Mouse (Mus musculus): ENCODE measurements around the gene Dbil5. TPM values are rescaled to one million over a fixed set of nuclear protein-coding genes. Genes with fewer than 3 reads are reported as not detected.

The Dbil5 gene
- polyA plus RNA-seq (2014; fragmentation: Nextera tagmentation; extraction: Ambion mirVana): 0.46 TPM in 1 of 2 replicates, not detected in the other

DNA sequence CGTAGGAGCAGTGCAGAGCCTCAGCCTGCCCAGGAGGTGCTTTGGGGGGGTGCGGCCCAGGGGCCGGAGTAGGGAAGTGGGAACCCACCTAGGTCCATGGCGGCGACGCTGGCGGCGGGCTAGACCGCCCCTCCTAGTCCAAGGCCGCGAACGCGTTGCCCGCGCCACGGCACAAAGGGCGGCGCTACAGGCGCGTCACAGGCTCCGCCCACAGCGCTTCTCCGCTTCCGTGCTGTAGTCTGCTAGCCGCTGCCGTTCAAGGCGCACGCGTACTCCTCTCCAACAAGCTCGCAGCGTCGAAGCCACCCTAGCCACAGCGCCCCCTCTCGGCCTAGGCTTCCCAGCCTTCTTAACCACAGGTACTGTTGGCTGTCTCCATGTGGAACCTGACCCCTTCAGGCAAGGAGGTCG is at the start of gene Dbil5, which contains the start of gene Gemin4:
Gene Dbil5, plus strand, starts transcription at position 219 of the 411 bp plus-strand sequence.
Gene Gemin4, minus strand, starts transcription at position 275 of the 411 bp plus-strand sequence.
- H3K27me3 ChIP-seq (ENCODE audit: control insufficient read depth, insufficient read depth, low read length): no peaks in the 10 kb centered on the region
- H3K4me1 ChIP-seq (ENCODE audit: control insufficient read depth, insufficient read depth, low read length): no peaks in the 10 kb centered on the region
- H3K4me3 ChIP-seq (ENCODE audit: low read depth, low read length): peak within 1 kb of the TSS; percentile 83
- peak within 1 kb of the TSS; percentile 85 for H3K4me2 ChIP-seq (ENCODE audit: low read depth)
- H3K36me3 ChIP-seq (ENCODE audit: control insufficient read depth, insufficient read depth, low read length): peaks cover 12% of the 10 kb centered on the region
- WGBS: 0% methylated on average over 33 of the region's 35 CpGs
- DNase-seq (ENCODE audit: low spot score) (peak; percentile 99), ATAC-seq (ENCODE audit: insufficient read depth, low FRiP score, low TSS enrichment) (peak; percentile 98)
- H3K9ac ChIP-seq (ENCODE audit: low read length): peak within 1 kb of the TSS; percentile 95
- H3K27ac ChIP-seq (ENCODE audit: low read depth, low read length): peak within 1 kb of the TSS; percentile 83
- no peaks in the 10 kb centered on the region for H3K9me3 ChIP-seq (ENCODE audit: control insufficient read depth, low read length)

DNA sequence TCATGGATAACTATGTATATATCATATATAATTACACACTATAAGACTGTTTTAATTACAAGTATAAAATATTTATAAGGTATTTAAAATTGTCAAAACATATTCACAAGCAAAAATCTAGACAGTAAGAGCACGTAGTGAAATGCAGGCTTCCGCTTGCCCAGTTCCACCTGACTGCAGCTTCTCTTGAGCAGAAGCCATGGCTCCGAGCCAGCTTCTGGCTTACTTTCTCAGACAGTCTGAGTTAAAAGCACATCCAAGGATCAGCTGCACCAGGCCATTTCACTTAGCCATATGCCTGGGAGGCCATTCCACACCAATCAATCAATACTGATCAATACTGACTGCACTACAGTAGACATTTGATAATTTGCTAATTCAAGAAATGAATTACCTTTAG is 48.4 kb upstream of the Dbil5 start:
- DNase-seq (ENCODE audit: low spot score): no peak
- Histone ChIP-seq H3K9me3 (ENCODE audit: control insufficient read depth, low read length) (no peaks in the 10 kb centered on the region), H3K9ac (ENCODE audit: low read length) (no peak overlapping the region)

DNA sequence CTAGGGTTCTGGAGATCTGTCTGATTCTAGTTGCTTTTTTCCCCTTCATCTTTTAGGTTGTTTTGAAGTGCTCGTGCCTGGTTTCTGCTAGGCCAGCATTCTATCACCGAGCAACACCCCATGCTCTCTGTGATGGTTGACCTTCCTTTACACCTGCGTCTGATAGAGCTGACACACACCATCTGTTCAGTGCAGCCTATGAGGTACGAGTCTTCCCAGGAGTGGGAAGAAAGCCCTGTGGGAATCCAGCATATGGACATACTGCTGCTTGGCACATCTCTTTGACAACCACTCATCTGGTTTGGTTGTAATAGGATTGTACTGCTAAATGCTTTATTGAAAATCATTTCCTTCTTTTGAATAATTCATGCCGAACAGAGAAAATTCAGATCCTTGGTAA is 47.2 kb upstream of the Dbil5 start:
- WGBS: 67% methylated on average over 5 of the region's 5 CpGs

More for the DNA sequence above, 48.4 kb upstream of the Dbil5 start:
- Histone ChIP-seq H3K4me1 (ENCODE audit: control insufficient read depth, insufficient read depth, low read length) (no peaks in the 10 kb centered on the region), H3K27me3 (ENCODE audit: control insufficient read depth, insufficient read depth, low read length) (no peaks in the 10 kb centered on the region), H3K4me3 (ENCODE audit: low read depth, low read length) (no peak overlapping the region), H3K36me3 (ENCODE audit: control insufficient read depth, insufficient read depth, low read length) (no peaks in the 10 kb centered on the region), H3K4me2 (ENCODE audit: low read depth) (no peak overlapping the region), H3K27ac (ENCODE audit: low read depth, low read length) (no peak overlapping the region)
- WGBS: 84% methylated on average over 3 of the region's 3 CpGs
- ATAC-seq (ENCODE audit: insufficient read depth, low FRiP score, low TSS enrichment): no peak

DNA sequence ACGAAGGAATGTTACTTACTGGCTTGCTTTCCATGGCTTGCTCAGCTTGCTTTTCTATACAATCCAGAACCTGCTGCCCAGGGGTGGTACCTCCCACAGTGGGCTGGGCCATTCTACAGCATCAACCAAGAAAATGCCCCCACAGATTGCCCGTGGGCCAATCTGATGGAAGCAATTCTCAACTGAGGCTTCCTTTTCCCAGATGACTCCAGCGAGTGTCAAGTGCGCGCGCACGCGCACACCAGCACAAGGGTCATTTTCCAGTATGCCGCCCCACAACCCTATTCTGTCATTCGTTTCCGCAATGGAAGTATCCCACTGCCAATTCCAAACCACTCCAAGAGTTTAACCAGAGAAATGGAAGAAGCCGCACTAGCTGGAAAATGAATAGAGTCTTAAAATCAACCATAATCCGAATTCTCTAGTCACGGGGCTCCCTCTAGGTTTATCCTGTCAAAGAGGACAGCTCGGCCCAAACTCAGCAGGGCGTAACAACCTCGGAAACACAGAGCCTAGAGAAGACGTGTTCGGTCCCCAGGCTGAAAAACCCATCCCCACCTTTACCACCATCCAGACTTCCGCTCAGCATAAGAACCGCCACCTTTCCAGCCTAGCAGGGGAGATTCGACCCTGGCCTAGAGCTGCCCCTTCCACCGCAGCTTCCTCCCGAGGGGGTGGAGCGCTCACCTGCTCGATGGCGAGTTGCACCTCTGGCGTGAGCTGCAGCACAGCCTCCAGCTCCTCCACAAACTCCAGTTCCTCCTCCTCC is 38.5 kb upstream of the Dbil5 start:
- Histone ChIP-seq H3K4me2 (ENCODE audit: low read depth) (peak overlapping the region; percentile 67), H3K27ac (ENCODE audit: low read depth, low read length) (peak overlapping the region; percentile 35; the same call in 1 of the 2 replicates), H3K9ac (ENCODE audit: low read length) (peak overlapping the region; percentile 70), H3K4me3 (ENCODE audit: low read depth, low read length) (peak overlapping the region; percentile 92), H3K36me3 (ENCODE audit: control insufficient read depth, insufficient read depth, low read length) (no peaks in the 10 kb centered on the region), H3K9me3 (ENCODE audit: control insufficient read depth, low read length) (no peaks in the 10 kb centered on the region), H3K27me3 (ENCODE audit: control insufficient read depth, insufficient read depth, low read length) (no peaks in the 10 kb centered on the region), H3K4me1 (ENCODE audit: control insufficient read depth, insufficient read depth, low read length) (peaks cover 4% of the 10 kb centered on the region; the same call in 1 of the 2 replicates)
- ATAC-seq (ENCODE audit: insufficient read depth, low FRiP score, low TSS enrichment): peak; percentile 58
- DNase-seq (ENCODE audit: low spot score): peak; percentile 56
- WGBS: 3% methylated on average over 28 of the region's 28 CpGs

More for the DNA sequence above, 47.2 kb upstream of the Dbil5 start:
- Histone ChIP-seq H3K27me3 (ENCODE audit: control insufficient read depth, insufficient read depth, low read length) (no peaks in the 10 kb centered on the region), H3K27ac (ENCODE audit: low read depth, low read length) (no peak overlapping the region), H3K9me3 (ENCODE audit: control insufficient read depth, low read length) (no peaks in the 10 kb centered on the region), H3K36me3 (ENCODE audit: control insufficient read depth, insufficient read depth, low read length) (no peaks in the 10 kb centered on the region), H3K4me2 (ENCODE audit: low read depth) (no peak overlapping the region), H3K4me3 (ENCODE audit: low read depth, low read length) (no peak overlapping the region), H3K4me1 (ENCODE audit: control insufficient read depth, insufficient read depth, low read length) (no peaks in the 10 kb centered on the region), H3K9ac (ENCODE audit: low read length) (no peak overlapping the region)
- no peak for ATAC-seq (ENCODE audit: insufficient read depth, low FRiP score, low TSS enrichment)
- DNase-seq (ENCODE audit: low spot score): no peak

DNA sequence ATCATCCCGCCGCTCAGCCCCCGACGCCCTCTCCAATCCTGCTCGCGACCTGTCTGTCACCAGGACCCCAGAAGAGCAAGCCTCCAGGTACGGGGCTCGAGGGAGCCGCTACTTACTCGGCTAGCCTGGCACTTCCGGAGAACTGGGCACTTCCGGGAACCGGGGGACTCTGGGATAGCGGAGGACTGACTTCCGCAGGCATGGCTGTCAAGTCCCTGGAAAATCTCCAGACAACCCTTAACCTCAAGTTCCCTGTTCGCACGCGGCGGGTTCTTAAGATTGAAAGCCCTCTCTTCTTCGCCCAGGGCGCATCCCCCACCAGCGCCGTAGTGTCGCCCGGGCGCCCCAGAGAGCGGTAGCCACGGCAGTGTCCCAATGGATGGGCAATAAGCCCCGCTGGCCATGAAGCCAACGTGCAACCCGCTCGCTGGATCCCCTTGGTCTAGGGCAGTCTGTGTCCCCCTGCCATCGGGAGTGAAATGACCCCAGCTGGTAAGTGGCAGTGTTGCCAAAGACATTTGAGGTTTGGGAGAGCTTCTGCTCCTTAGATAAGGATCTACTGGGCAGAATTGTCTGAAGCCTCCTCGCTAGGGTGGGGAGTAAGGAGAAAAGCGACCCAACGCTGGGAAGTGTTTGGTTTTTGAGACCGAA is 37.8 kb upstream of the Dbil5 start, which contains the start of the genes Vps53 and Fam57a:
Gene Vps53, minus strand, starts transcription at position 153 of the 651 bp plus-strand sequence.
Gene Fam57a, plus strand, starts transcription at position 177 of the 651 bp plus-strand sequence.
- H3K27me3 ChIP-seq (ENCODE audit: control insufficient read depth, insufficient read depth, low read length): no peaks in the 10 kb centered on the region
- under 1% methylated on average over 37 of the region's 37 CpGs for WGBS
- peak within 1 kb of the TSS; percentile 67 for H3K4me2 ChIP-seq (ENCODE audit: low read depth)
- ATAC-seq (ENCODE audit: insufficient read depth, low FRiP score, low TSS enrichment) (peak; percentile 72), DNase-seq (ENCODE audit: low spot score) (peak; percentile 88)
- H3K27ac ChIP-seq (ENCODE audit: low read depth, low read length): peak within 1 kb of the TSS; percentile 35; the same call in 1 of the 2 replicates
- H3K9me3 ChIP-seq (ENCODE audit: control insufficient read depth, low read length): no peaks in the 10 kb centered on the region
- peak within 1 kb of the TSS; percentile 92 for H3K4me3 ChIP-seq (ENCODE audit: low read depth, low read length)
- H3K9ac ChIP-seq (ENCODE audit: low read length): peak within 1 kb of the TSS; percentile 70
- no peaks in the 10 kb centered on the region for H3K36me3 ChIP-seq (ENCODE audit: control insufficient read depth, insufficient read depth, low read length)
- peaks cover 4% of the 10 kb centered on the region; the same call in 1 of the 2 replicates for H3K4me1 ChIP-seq (ENCODE audit: control insufficient read depth, insufficient read depth, low read length)

DNA sequence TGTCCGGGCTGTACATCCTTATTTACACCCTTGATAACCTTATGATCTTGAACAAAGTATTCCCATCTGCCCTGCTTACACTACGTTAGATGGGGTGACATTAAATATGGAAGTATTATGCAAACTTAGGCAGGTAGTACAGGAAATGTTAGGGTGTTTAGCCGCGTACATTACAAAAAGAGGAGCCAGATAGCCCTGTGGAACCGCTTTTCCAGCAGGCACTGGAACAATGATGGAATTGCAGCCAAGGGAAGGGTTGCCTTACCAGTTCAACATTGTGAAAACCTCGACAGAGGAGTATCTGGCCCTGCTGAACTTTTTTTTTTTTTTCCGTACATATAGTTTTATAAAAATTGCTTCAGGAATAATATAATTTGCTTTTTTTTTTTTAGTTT is 37.3 kb upstream of the Dbil5 start:
- H3K27me3 ChIP-seq (ENCODE audit: control insufficient read depth, insufficient read depth, low read length): no peaks in the 10 kb centered on the region
- H3K36me3 ChIP-seq (ENCODE audit: control insufficient read depth, insufficient read depth, low read length): no peaks in the 10 kb centered on the region
- ATAC-seq (ENCODE audit: insufficient read depth, low FRiP score, low TSS enrichment) (no peak), DNase-seq (ENCODE audit: low spot score) (no peak)
- H3K4me3 ChIP-seq (ENCODE audit: low read depth, low read length): peak overlapping the region; percentile 92
- H3K4me1 ChIP-seq (ENCODE audit: control insufficient read depth, insufficient read depth, low read length): peaks cover 4% of the 10 kb centered on the region; the same call in 1 of the 2 replicates
- peak overlapping the region; percentile 67 for H3K4me2 ChIP-seq (ENCODE audit: low read depth)
- H3K9ac ChIP-seq (ENCODE audit: low read length): peak overlapping the region; percentile 70
- no peak overlapping the region for H3K27ac ChIP-seq (ENCODE audit: low read depth, low read length)
- 27% methylated on average over 7 of the region's 7 CpGs for WGBS
- H3K9me3 ChIP-seq (ENCODE audit: control insufficient read depth, low read length): no peaks in the 10 kb centered on the region

DNA sequence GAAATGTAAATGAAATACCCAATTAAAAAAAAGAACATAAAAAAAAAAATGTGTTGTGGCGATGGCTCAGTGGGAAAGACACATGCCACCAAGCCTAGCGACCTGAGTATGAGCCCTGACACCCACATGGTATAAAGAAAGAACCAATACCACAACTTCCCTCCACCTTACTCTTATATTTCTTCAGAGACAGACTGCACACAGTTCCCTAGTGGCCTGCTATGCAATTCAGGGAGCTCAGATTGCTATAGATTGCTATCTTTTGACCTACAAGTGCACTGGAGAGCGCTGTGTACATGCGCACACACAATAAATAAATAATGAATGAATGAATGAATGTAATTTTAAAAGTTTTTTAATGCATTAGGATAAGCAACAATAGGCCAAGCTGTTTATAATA is 33.7 kb upstream of the Dbil5 start:
- no peak for ATAC-seq (ENCODE audit: insufficient read depth, low FRiP score, low TSS enrichment)
- no peaks in the 10 kb centered on the region for H3K36me3 ChIP-seq (ENCODE audit: control insufficient read depth, insufficient read depth, low read length)
- H3K4me1 ChIP-seq (ENCODE audit: control insufficient read depth, insufficient read depth, low read length): peaks cover 1% of the 10 kb centered on the region; the same call in 1 of the 2 replicates
- no peak overlapping the region for H3K27ac ChIP-seq (ENCODE audit: low read depth, low read length)
- DNase-seq (ENCODE audit: low spot score): no peak
- no peak overlapping the region for H3K9ac ChIP-seq (ENCODE audit: low read length)
- no peak overlapping the region for H3K4me2 ChIP-seq (ENCODE audit: low read depth)
- H3K4me3 ChIP-seq (ENCODE audit: low read depth, low read length): no peak overlapping the region
- H3K9me3 ChIP-seq (ENCODE audit: control insufficient read depth, low read length): no peaks in the 10 kb centered on the region
- WGBS: 84% methylated on average over 4 of the region's 4 CpGs
- H3K27me3 ChIP-seq (ENCODE audit: control insufficient read depth, insufficient read depth, low read length): no peaks in the 10 kb centered on the region

DNA sequence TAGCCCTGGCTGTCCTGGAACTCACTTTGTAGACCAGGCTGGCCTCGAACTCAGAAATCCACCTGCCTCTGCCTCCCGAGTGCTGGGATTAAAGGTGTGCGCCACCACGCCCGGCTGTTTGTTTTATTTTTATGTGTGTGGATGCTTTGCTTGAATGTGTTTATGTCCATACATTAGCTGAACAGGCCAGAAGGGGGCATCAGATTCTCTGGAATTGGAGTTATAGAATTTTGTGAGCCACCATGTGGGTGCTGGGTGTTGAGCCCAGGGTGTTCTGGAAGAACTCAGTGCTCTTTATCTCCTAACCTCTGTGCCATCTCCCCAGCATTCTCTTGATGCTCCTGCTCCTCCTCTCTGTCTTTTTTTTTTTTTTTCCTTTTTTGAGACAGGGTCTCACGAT is 30.5 kb upstream of the Dbil5 start:
- Histone ChIP-seq H3K27ac (ENCODE audit: low read depth, low read length) (no peak overlapping the region), H3K9ac (ENCODE audit: low read length) (no peak overlapping the region), H3K9me3 (ENCODE audit: control insufficient read depth, low read length) (no peaks in the 10 kb centered on the region), H3K27me3 (ENCODE audit: control insufficient read depth, insufficient read depth, low read length) (no peaks in the 10 kb centered on the region), H3K4me2 (ENCODE audit: low read depth) (no peak overlapping the region), H3K4me3 (ENCODE audit: low read depth, low read length) (no peak overlapping the region), H3K36me3 (ENCODE audit: control insufficient read depth, insufficient read depth, low read length) (no peaks in the 10 kb centered on the region), H3K4me1 (ENCODE audit: control insufficient read depth, insufficient read depth, low read length) (no peaks in the 10 kb centered on the region)
- DNase-seq (ENCODE audit: low spot score): no peak
- WGBS: 92% methylated on average over 6 of the region's 6 CpGs
- no peak for ATAC-seq (ENCODE audit: insufficient read depth, low FRiP score, low TSS enrichment)
